Comparison of ENCODE assay signal across 19 mouse cellular contexts in the genomic region with DNA sequence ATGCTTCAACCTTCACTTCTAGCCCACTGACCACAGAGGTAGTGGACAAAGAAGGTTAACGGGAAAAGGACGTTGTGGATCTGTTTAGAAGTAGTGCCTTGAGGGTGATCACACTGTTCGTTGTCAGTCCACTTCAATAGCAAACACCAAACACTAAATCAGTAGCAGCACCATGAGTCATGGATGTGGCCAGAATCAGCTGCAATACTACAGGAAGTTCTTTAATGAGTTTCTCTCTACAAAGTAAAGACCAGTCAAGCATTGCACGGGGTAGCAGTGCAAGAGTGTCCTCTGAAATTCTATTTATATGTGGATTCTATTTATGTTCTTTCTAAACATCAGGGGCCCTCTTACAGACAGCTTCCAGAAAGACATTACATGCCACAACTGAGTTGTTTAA. TPM values are rescaled to one million over a fixed set of nuclear protein-coding genes. Genes with fewer than 3 reads are reported as not detected.
"Had no signal": no experiment of that assay in that cellular context is flagged by ENCODE, and none has a peak within 500 bp of the region (broad histone marks: within the 10 kb centered on the region; RNA-seq: fewer than 3 reads in every experiment).

No protein-coding gene starts in this region.

- H3K9ac ChIP-seq: lung, embryonic 14.5 days; midbrain, embryonic 13.5 days; midbrain, embryonic 15.5 days; neural tube, embryonic 12.5 days had no signal

- H3K4me2 ChIP-seq: lung, embryonic 14.5 days; midbrain, embryonic 11.5 days; midbrain, embryonic 13.5 days; midbrain, embryonic 15.5 days; neural tube, embryonic 12.5 days had no signal

- H3K36me3 ChIP-seq: midbrain, embryonic 15.5 days had no signal

- H3K4me3 ChIP-seq: megakaryocyte, embryonic 14.5 days; midbrain, embryonic 13.5 days; midbrain, embryonic 15.5 days; neural tube, embryonic 12.5 days had no signal

- H3K9me3 ChIP-seq: megakaryocyte, embryonic 14.5 days; midbrain, embryonic 13.5 days; midbrain, embryonic 15.5 days; neural tube, embryonic 12.5 days had no signal

- H3K27me3 ChIP-seq: megakaryocyte, embryonic 14.5 days; midbrain, embryonic 13.5 days; midbrain, embryonic 15.5 days; neural tube, embryonic 12.5 days had no signal

- DNase-seq: lung, adult 18-20 months; lung, embryonic 14.5 days; lung, postnatal 14 days; lung, postnatal 4 days; retina, postnatal 1 day; right cerebral cortex, adult 18-20 months; right cerebral cortex, postnatal 25 days; right cerebral cortex, postnatal 4 days; spleen, adult 18-20 months; thymus, adult 18-20 months; thymus, postnatal 14 days; thymus, postnatal 36 days had no signal

- H3K4me1 ChIP-seq: midbrain, embryonic 13.5 days; midbrain, embryonic 15.5 days; neural tube, embryonic 12.5 days had no signal

- ATAC-seq: midbrain, embryonic 13.5 days; midbrain, embryonic 15.5 days had no signal

- H3K27ac ChIP-seq: midbrain, embryonic 13.5 days; midbrain, embryonic 15.5 days; neural tube, embryonic 12.5 days had no signal

RNA-seq across cellular contexts. Expression of gene Orc1, which starts 19.1 kb away (rescaled TPM):
- total RNA-seq: monocyte, adult 5-6 weeks; neutrophil, adult 5-6 weeks had no signal
